Mouse (Mus musculus): ENCODE measurements at regions not wholly inside any gene's neighbourhood (a gene's known extent, or its start where the extent isn't known, plus 50 kb on each side); places are given as distances from the start of the nearest gene placed in this dataset.

DNA sequence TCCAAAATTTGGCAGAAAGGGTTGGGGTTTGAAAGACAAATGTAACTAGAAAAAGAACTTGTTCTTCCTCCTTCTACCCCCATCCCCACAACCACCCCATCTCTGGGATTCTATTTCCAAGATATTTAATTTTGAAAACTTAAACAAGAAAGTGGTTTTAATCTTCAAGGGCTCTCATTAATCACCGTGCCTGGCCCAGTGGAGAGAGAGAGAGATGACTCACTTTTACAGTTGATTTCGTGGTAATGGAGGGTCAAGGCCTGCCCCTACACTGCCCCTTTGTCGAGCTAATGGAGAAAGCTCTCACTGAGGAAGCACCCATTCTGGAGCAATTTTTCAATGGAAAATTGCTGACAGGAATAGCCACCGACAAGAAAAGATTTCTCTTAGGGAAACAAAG, 247.9 kb downstream of the Gm10260 start:
- H3K27ac ChIP-seq (replicated peaks; ENCODE audit: low read depth, low read length) = no peak overlapping the region
- H3K4me1 ChIP-seq (ENCODE audit: control insufficient read depth, insufficient read depth, insufficient read length, low read length) = peaks cover 2% of the 10 kb centered on the region; the same call in 1 of the 2 replicates
- no peak overlapping the region for H3K4me3 ChIP-seq (ENCODE audit: insufficient read depth, low read depth, low read length)

DNA sequence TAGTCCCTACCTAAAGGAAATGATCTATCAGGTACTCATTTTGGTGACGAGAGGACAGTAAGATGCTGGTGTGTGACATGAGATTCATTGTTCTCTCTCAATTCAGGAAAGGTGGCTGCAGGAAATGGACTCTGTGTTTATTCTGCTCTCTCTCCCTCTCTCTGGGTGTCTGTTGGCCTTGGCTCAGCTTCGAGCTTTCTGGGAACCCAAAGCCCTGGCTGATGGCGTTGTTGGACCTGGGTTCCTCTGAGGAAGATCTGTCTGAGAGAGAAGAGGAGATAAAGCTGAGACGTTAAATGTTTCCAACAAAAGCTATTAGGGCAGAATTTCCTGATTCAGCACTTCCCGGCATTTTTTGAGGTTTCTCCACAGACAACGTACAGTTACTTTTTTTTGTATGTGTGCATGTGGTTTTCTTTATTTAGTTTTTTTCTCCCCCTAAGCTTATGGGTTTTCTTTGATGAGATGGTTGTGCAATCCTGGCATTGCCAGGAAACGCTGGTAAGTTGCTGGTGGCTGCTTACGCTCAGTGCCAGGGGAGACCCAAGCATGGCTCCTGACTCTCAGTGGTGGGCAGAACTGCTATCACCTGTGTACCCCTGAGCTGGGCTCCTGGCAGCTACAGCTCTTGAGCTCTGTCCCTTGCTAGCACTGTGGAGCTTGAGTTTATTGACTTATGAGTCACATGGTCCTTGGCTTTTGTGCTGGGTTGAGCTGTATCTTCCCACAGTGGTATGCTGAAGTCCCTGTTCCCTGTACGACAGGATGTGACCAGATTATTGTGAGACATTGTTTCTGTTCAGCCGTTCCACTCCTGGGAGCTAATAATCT, 249.8 kb downstream of the Gm10260 start:
- H3K27ac ChIP-seq (replicated peaks; ENCODE audit: low read depth, low read length) = no peak overlapping the region
- no peak overlapping the region for H3K4me3 ChIP-seq (ENCODE audit: insufficient read depth, low read depth, low read length)
- peaks cover 2% of the 10 kb centered on the region; the same call in 1 of the 2 replicates for H3K4me1 ChIP-seq (ENCODE audit: control insufficient read depth, insufficient read depth, insufficient read length, low read length)

DNA sequence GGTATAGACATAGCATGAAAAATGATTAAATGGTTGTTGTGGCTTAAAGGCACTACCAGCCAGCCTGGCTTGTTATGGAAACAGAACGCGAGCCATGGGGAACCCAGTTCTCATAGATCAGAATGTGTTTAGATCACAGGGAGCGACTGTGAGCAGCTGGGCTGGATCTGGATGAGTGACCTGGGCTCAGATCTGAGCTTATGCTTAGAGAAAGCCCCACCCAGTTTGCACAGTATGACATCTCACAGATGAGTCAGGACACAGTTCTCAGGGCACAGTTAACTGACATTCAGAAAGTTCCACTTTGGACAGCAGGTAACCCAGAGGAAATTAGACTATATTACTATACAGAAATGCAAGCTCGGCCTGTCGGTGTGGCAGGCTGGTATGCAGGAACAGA, 255.5 kb downstream of the Gm10260 start:
- H3K27ac ChIP-seq (replicated peaks; ENCODE audit: low read depth, low read length) = no peak overlapping the region
- H3K4me1 ChIP-seq (ENCODE audit: control insufficient read depth, insufficient read depth, insufficient read length, low read length) = no peaks in the 10 kb centered on the region
- H3K4me3 ChIP-seq (ENCODE audit: insufficient read depth, low read depth, low read length) = no peak overlapping the region

DNA sequence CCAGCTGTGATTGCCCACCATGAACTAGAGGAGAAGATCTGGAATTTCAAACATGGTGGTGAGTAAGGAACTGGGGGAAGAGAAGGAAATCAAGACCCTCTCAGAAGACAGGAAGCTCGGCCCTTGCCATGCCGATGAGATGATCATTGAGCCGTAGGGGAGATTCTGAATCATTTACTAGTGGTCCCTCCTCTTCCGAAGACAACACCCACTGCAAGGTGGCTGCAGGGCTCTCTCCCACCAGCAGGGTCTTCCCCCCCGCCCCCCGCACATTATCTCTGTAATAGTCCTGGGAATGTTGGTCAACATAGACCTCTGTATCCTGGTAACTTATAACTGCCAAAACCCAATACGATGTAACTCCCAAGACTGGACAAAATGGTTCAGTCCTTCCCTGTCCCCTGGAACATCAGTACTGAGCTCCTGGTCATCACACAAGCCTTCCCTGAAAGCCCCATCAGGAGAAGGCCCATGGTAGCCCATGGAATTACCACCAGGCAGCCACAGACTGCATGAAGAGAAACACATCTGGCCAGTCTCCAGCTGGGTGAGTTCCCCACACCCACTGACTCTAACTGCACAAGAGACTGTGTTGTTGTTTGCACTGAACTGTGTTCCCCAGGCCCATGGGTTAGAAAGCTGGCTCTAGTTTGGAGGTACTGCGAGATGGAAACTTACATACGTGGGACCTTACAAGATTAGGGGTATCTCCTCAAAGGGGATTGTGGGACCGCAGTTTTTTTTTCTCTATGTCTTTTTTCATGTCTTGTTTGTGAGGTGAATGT, 256.3 kb downstream of the Gm10260 start:
- H3K4me1 ChIP-seq (ENCODE audit: control insufficient read depth, insufficient read depth, insufficient read length, low read length) = no peaks in the 10 kb centered on the region
- no peak overlapping the region for H3K27ac ChIP-seq (replicated peaks; ENCODE audit: low read depth, low read length)
- no peak overlapping the region for H3K4me3 ChIP-seq (ENCODE audit: insufficient read depth, low read depth, low read length)

- Histone ChIP-seq H3K4me1 (ENCODE audit: control insufficient read depth, insufficient read depth, insufficient read length, low read length) (no peaks in the 10 kb centered on the region), H3K27ac (replicated peaks; ENCODE audit: low read depth, low read length) (no peak overlapping the region), H3K4me3 (ENCODE audit: insufficient read depth, low read depth, low read length) (no peak overlapping the region)
Measured at GRCm38 (mm10) chr13:97503391-97503790, 257.0 kb downstream of the Gm10260 start.

GRCm38 (mm10) chr13:97500155-97500554, 259.2 kb downstream of the Enc1 start:
- Histone ChIP-seq H3K4me3 (ENCODE audit: insufficient read depth, low read depth, low read length) (no peak overlapping the region), H3K4me1 (ENCODE audit: control insufficient read depth, insufficient read depth, insufficient read length, low read length) (no peaks in the 10 kb centered on the region)

GRCm38 (mm10) chr13:97498981-97499380, 258.1 kb downstream of the Enc1 start:
- no peaks in the 10 kb centered on the region for H3K4me1 ChIP-seq (ENCODE audit: control insufficient read depth, insufficient read depth, insufficient read length, low read length)
- H3K27ac ChIP-seq (replicated peaks; ENCODE audit: low read depth, low read length) = no peak overlapping the region
- no peak overlapping the region for H3K4me3 ChIP-seq (ENCODE audit: insufficient read depth, low read depth, low read length)

More at GRCm38 (mm10) chr13:97500155-97500554, 259.2 kb downstream of the Enc1 start:
- H3K27ac ChIP-seq (replicated peaks; ENCODE audit: low read depth, low read length) = no peak overlapping the region

- no peaks in the 10 kb centered on the region for H3K4me1 ChIP-seq (ENCODE audit: control insufficient read depth, insufficient read depth, insufficient read length, low read length)
- H3K27ac ChIP-seq (replicated peaks; ENCODE audit: low read depth, low read length) = no peak overlapping the region
- H3K4me3 ChIP-seq (ENCODE audit: insufficient read depth, low read depth, low read length) = no peak overlapping the region
Measured at GRCm38 (mm10) chr13:97497928-97498327, 257.0 kb downstream of the Enc1 start.

DNA sequence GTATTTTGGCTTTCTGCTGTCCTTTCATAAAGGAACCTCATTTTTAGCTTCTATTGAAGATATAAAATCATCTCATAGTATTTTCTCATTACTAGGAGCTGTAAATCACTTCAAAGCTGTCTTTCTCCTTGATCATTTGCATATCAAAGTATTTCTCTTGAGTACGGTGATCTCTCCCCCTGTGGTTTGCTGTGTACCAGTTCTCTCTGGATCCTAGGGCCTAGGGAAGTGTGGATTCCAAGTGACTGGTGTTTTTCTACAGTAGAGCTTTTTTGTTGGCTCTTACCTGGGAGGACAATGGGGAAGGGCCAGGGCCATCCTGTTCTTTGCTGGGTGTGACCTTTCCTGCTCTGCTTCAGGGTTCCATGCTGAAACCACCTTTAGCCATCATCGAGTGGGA, 253.9 kb downstream of the Enc1 start:
- H3K4me3 ChIP-seq (ENCODE audit: insufficient read depth, low read depth, low read length) = no peak overlapping the region
- H3K27ac ChIP-seq (replicated peaks; ENCODE audit: low read depth, low read length) = no peak overlapping the region

DNA sequence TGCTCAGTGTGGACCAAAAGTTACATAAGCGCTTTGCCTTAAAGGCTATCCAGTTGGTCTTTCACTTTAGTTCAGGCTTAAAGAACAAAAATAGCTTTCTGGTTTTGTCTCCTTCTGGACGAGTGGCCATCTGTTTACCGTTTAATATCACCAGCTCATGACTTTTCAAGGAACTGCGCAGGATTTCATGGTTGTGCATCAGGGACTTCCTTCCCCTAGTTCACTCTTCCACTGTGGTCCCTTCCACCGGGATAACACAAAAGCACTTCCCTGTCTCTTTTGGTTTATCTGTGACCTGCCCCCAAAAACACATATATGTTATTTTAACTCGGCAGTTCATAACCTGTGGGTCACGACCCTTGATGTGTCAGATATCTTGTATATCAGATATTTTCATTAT, 252.9 kb downstream of the Enc1 start:
- Histone ChIP-seq H3K4me3 (ENCODE audit: insufficient read depth, low read depth, low read length) (no peak overlapping the region), H3K4me1 (ENCODE audit: control insufficient read depth, insufficient read depth, insufficient read length, low read length) (peaks cover 4% of the 10 kb centered on the region; the same call in 1 of the 2 replicates), H3K27ac (replicated peaks; ENCODE audit: low read depth, low read length) (no peak overlapping the region)

More for the DNA sequence above, 253.9 kb downstream of the Enc1 start:
- H3K4me1 ChIP-seq (ENCODE audit: control insufficient read depth, insufficient read depth, insufficient read length, low read length) = peaks cover 2% of the 10 kb centered on the region; the same call in 1 of the 2 replicates

DNA sequence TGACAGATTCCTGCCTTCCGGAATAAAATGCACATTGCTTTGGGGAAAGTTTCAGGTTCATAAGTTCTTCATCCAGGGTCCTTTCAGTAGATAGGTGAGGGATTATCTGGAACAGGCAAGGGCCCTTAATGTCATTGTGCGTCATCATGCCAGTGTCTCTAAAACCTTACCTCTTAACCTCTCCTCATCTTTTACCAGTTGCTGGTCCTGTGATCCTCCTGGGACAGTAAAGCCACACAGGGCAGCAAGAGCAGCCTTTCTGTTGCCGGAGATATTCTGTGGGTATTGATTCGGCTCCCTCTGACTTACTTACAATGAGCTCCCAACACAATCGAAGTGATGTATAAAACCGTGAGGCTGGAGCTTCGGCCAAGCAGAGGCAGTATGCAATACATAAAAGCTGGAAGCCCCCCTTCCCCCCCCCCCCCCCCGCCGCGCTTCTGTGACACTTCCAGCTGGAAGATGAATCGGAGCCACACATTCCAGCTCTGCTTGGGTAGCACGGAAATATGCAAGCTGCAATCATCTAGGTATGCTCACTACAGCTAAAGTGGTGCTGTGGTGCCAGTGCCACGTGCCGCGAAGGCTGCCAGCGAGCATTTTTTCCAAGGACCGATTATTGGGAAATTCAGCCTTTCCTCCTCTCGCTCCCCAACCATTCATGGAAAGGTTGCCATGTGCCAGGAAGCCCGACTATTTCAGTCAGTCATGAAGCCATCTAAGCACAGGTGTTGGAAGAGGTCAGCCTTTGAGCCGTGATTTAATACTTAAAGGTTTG, 252.2 kb downstream of the Enc1 start:
- Histone ChIP-seq H3K4me1 (ENCODE audit: control insufficient read depth, insufficient read depth, insufficient read length, low read length) (peaks cover 4% of the 10 kb centered on the region; the same call in 1 of the 2 replicates), H3K27ac (replicated peaks; ENCODE audit: low read depth, low read length) (no peak overlapping the region), H3K4me3 (ENCODE audit: insufficient read depth, low read depth, low read length) (no peak overlapping the region)

DNA sequence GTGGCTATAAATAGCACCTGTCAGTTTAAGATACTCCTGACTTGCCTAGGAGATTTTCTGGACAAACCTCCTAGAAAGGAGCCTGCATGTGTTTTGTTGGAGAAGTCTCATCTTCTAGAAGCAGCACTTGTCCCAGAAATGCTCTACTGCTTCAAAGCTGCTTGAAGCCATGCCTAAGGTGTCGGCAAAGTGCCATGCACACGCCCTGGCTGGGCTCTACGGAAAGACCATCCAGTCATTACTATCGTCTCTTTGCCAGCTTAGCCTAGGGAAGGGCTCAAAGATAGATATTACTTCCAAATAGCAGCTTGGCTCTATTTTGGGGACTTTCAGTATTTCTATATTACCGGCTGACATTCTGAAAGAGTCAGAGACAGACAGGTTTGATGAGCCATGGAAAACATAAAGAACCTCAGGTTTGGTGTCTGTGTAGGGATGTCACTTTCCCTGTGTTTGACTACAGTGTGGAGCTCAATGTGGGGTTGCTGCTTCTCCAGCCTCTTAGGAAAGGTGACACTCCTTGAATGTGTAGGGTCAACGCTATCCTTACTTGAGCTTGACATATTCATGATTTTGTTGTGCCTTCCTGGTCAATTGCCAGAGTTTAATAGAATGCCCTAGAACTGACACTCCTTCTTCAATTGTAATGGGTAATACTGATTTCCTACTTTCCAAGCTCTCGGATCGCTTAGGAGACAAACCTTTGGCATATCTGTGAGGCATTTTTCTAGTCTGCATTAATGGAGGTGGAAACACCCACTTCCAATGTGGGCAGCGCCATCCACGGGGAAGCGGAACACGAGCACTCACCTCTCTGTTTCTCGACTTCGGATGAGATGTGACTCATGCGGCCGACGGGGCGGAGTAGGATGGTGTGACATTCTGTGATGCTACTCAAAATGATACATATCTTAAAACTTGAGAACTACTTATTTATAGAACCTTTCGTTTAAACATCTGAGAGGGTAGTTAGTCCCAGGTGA, 251.3 kb downstream of the Enc1 start:
- Histone ChIP-seq H3K27ac (replicated peaks; ENCODE audit: low read depth, low read length) (no peak overlapping the region), H3K4me3 (ENCODE audit: insufficient read depth, low read depth, low read length) (no peak overlapping the region), H3K4me1 (ENCODE audit: control insufficient read depth, insufficient read depth, insufficient read length, low read length) (peaks cover 4% of the 10 kb centered on the region; the same call in 1 of the 2 replicates)

- Histone ChIP-seq H3K4me3 (ENCODE audit: insufficient read depth, low read depth, low read length) (no peak overlapping the region), H3K4me1 (ENCODE audit: control insufficient read depth, insufficient read depth, insufficient read length, low read length) (peaks cover 4% of the 10 kb centered on the region; the same call in 1 of the 2 replicates), H3K27ac (replicated peaks; ENCODE audit: low read depth, low read length) (peak overlapping the region; percentile 35)
Measured at GRCm38 (mm10) chr13:97490131-97490530, 249.2 kb downstream of the Enc1 start.

- H3K4me3 ChIP-seq (ENCODE audit: insufficient read depth, low read depth, low read length) = no peak overlapping the region
- peaks cover 4% of the 10 kb centered on the region for H3K4me1 ChIP-seq (ENCODE audit: control insufficient read depth, insufficient read depth, insufficient read length, low read length)
- H3K27ac ChIP-seq (replicated peaks; ENCODE audit: low read depth, low read length) = peak overlapping the region; percentile 35
Measured at GRCm38 (mm10) chr13:97489721-97490120, 248.8 kb downstream of the Enc1 start.

Data from brown adipose tissue, adult 24 weeks (tissue).